Mouse (Mus musculus) thymus, adult 2 months (tissue): ENCODE measurements at regions not wholly inside any gene's neighbourhood (a gene's known extent, or its start where the extent isn't known, plus 50 kb on each side); places are given as distances from the start of the nearest gene placed in this dataset.

Source experiments
- CTCF ChIP-seq: fragments of 200-500 bp; IDR thresholded peaks from 2 replicates; pipeline ENCODE4 v1.5.1; 2012; ENCODE audit warnings: mild to moderate bottlenecking, control low read depth, low read length, moderate library complexity, borderline replicate concordance; ENCODE audit not compliant: control insufficient read depth, poor library complexity, insufficient read depth; ENCODE audit errors: extremely low read depth
- POLR2A ChIP-seq: fragments of 200-500 bp; IDR thresholded peaks from 2 replicates; pipeline ENCODE4 v1.6.1; 2012; ENCODE audit warnings: mild to moderate bottlenecking, low read length, control low read depth, moderate library complexity; ENCODE audit not compliant: control insufficient read depth, poor library complexity, insufficient read depth; ENCODE audit errors: extremely low read depth

GRCm38 (mm10) chr13:51916666-51917240 lies 70.3 kb downstream of the Gadd45g start:
- TF ChIP-seq CTCF: no peak
- no peak for TF ChIP-seq POLR2A
